Mouse (Mus musculus): Measurements from ENCODE around the gene Rab25. TPM values are rescaled to one million over a fixed set of nuclear protein-coding genes. Genes with fewer than 3 reads are reported as not detected.

Gene Rab25
- polyA plus RNA-seq, 1 experiment from 2014 or later, result not detected

DNA sequence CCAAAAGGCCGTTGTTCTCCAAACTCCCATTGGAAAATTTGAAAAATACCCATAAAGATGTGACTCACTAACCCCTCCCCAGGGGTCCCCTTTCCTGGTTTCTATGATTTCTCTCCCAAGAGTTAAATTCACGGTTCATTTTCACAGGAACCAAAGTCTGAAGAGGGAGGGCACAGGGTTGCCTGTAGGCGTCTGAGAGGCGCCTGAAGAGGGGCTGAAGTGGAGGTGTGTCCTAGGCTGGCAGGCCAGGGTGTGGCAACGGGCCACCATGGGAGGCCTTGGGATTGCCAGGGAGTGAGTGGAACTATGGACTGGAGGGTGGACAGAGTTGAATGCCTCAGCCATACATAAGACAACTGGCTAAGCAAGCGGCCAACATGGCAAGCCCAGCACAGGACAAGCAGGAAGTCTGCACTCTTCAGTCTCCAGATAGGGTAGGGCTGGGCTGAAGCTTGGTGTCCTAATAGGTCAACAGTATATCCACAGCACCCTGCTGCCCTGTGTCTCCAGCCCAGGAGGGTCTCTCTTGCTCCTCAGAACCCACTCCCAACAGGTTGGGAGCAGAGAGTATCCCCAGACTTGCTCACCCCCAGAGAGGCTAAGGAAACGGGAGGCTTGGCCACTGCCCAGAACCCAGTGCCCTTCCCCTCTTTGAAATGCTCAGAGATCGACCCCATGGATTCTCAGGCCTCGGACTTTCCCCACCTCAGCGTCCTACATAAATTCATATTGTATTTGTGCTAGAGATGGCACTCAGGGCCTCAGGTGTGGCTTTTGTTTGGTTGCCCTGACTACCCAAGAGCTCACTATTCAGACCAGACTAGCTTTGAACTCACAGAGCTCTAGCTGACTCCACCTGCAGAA lies 33.6 kb downstream of the Rab25 start:
- no peak overlapping the region for H3K9ac ChIP-seq (ENCODE audit: low read length)
- ATAC-seq, result no peak
- H3K4me3 ChIP-seq (ENCODE audit: low read depth, low read length), result no peak overlapping the region
- H3K27ac ChIP-seq (ENCODE audit: low read depth, low read length), result no peak overlapping the region
- H3K36me3 ChIP-seq (ENCODE audit: control insufficient read depth, insufficient read depth, low read length), result no peaks in the 10 kb centered on the region
- peaks cover 12% of the 10 kb centered on the region for H3K4me1 ChIP-seq (ENCODE audit: control insufficient read depth, insufficient read depth, low read length)
- DNase-seq (ENCODE audit: low spot score), result no peak
- no peak overlapping the region for H3K4me2 ChIP-seq (ENCODE audit: low read length)
- 77% methylated on average over 10 of the region's 10 CpGs for WGBS
- no peaks in the 10 kb centered on the region for H3K27me3 ChIP-seq (replicated peaks; ENCODE audit: control insufficient read depth, insufficient read depth, low read length)
- H3K9me3 ChIP-seq (replicated peaks; ENCODE audit: control insufficient read depth, low read length), result no peaks in the 10 kb centered on the region

DNA sequence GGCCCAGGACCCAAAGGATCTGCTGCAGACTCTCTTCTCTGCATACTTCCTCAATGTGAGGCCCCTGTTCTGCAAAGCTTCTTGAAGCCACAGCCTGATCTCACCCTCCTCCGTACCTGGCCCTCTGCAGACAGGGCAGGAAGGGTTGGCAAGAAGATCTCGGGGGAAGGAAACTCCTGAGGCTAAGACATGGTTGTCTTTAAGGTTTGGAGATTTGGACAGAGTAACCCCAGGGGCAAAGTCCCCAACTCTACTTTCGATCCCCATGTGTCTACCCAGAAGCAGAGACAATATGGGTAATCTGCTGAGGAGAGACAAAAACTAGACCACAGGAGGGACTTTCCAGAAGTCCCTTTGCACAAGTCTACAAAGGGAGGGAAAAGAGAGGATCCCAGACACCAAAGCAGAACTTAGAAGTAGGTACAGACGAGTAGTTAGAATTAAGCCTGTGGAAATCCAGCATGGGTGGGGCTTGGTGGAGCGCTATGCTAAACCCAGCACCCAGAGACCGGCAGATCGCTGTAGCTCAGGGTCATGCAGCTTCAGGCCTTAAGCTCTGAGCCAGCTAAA lies 34.5 kb downstream of the Rab25 start:
- Histone ChIP-seq H3K4me1 (ENCODE audit: control insufficient read depth, insufficient read depth, low read length) (peaks cover 12% of the 10 kb centered on the region), H3K4me3 (ENCODE audit: low read depth, low read length) (no peak overlapping the region), H3K27ac (ENCODE audit: low read depth, low read length) (no peak overlapping the region), H3K27me3 (replicated peaks; ENCODE audit: control insufficient read depth, insufficient read depth, low read length) (no peaks in the 10 kb centered on the region), H3K4me2 (ENCODE audit: low read length) (no peak overlapping the region), H3K9me3 (replicated peaks; ENCODE audit: control insufficient read depth, low read length) (no peaks in the 10 kb centered on the region), H3K9ac (ENCODE audit: low read length) (no peak overlapping the region), H3K36me3 (ENCODE audit: control insufficient read depth, insufficient read depth, low read length) (no peaks in the 10 kb centered on the region)
- ATAC-seq (no peak), DNase-seq (ENCODE audit: low spot score) (no peak)
- 87% methylated on average over 7 of the region's 7 CpGs for WGBS

- no peaks in the 10 kb centered on the region for H3K27me3 ChIP-seq (replicated peaks; ENCODE audit: control insufficient read depth, insufficient read depth, low read length)
- no peaks in the 10 kb centered on the region for H3K36me3 ChIP-seq (ENCODE audit: control insufficient read depth, insufficient read depth, low read length)
- 0 out of 2 replicates have a peak overlapping the region, but pooled peaks have one; percentile 9 for H3K27ac ChIP-seq (ENCODE audit: low read depth, low read length)
- ATAC-seq, result no peak
- peak overlapping the region; percentile 14; the same call in 1 of the 2 replicates for H3K4me2 ChIP-seq (ENCODE audit: low read length)
- H3K4me1 ChIP-seq (ENCODE audit: control insufficient read depth, insufficient read depth, low read length), result peaks cover 12% of the 10 kb centered on the region
- 37% methylated on average over 15 of the region's 15 CpGs for WGBS
- no peaks in the 10 kb centered on the region for H3K9me3 ChIP-seq (replicated peaks; ENCODE audit: control insufficient read depth, low read length)
- H3K9ac ChIP-seq (ENCODE audit: low read length), result no peak overlapping the region; the same call in 1 of the 2 replicates
- DNase-seq (ENCODE audit: low spot score), result no peak
- no peak overlapping the region for H3K4me3 ChIP-seq (ENCODE audit: low read depth, low read length)
Observed at GRCm38 (mm10) chr3:88512896-88513545, 35.1 kb downstream of the Rab25 start.

GRCm38 (mm10) chr3:88512141-88512895 lies 35.8 kb downstream of the Rab25 start:
- Histone ChIP-seq H3K9ac (ENCODE audit: low read length) (no peak overlapping the region; the same call in 1 of the 2 replicates), H3K27ac (ENCODE audit: low read depth, low read length) (0 out of 2 replicates have a peak overlapping the region, but pooled peaks have one; percentile 9), H3K27me3 (replicated peaks; ENCODE audit: control insufficient read depth, insufficient read depth, low read length) (no peaks in the 10 kb centered on the region), H3K36me3 (ENCODE audit: control insufficient read depth, insufficient read depth, low read length) (no peaks in the 10 kb centered on the region), H3K9me3 (replicated peaks; ENCODE audit: control insufficient read depth, low read length) (no peaks in the 10 kb centered on the region), H3K4me2 (ENCODE audit: low read length) (peak overlapping the region; percentile 14; the same call in 1 of the 2 replicates), H3K4me1 (ENCODE audit: control insufficient read depth, insufficient read depth, low read length) (peaks cover 12% of the 10 kb centered on the region), H3K4me3 (ENCODE audit: low read depth, low read length) (no peak overlapping the region)
- no peak for DNase-seq (ENCODE audit: low spot score)
- 37% methylated on average over 6 of the region's 6 CpGs for WGBS
- ATAC-seq, result no peak

DNA sequence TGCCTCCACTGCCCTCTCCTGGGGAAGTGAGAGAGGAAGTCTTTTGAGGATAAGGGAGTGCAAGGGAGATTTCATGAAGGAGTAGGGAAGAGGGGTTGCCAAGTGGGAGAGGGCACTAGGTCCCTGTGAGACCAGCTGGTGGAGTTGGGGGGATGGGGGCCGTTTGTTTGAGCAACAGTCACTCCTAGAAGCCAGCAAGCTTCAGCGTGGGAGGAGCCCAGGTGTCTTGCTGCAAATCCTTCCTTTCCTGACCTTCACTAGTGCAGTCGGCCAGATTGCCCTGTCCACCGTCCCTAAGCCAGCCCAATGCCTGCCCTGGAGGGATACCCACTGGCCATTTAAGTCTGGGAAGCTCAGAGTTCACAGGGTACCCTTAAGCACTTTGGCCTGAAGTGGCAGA lies 36.5 kb downstream of the Rab25 start:
- Histone ChIP-seq H3K27ac (ENCODE audit: low read depth, low read length) (no peak overlapping the region), H3K4me2 (ENCODE audit: low read length) (no peak overlapping the region), H3K4me3 (ENCODE audit: low read depth, low read length) (no peak overlapping the region), H3K4me1 (ENCODE audit: control insufficient read depth, insufficient read depth, low read length) (peaks cover 12% of the 10 kb centered on the region), H3K9me3 (replicated peaks; ENCODE audit: control insufficient read depth, low read length) (no peaks in the 10 kb centered on the region), H3K9ac (ENCODE audit: low read length) (no peak overlapping the region), H3K27me3 (replicated peaks; ENCODE audit: control insufficient read depth, insufficient read depth, low read length) (no peaks in the 10 kb centered on the region), H3K36me3 (ENCODE audit: control insufficient read depth, insufficient read depth, low read length) (no peaks in the 10 kb centered on the region)
- no peak for ATAC-seq
- DNase-seq (ENCODE audit: low spot score), result no peak
- 67% methylated on average over 4 of the region's 4 CpGs for whole genome bisulfite sequencing

- DNase-seq (ENCODE audit: low spot score) (no peak), ATAC-seq (peak; percentile 25)
- Histone ChIP-seq H3K4me3 (ENCODE audit: low read depth, low read length) (peak overlapping the region; percentile 32), H3K36me3 (ENCODE audit: control insufficient read depth, insufficient read depth, low read length) (no peaks in the 10 kb centered on the region), H3K9me3 (replicated peaks; ENCODE audit: control insufficient read depth, low read length) (no peaks in the 10 kb centered on the region), H3K27ac (ENCODE audit: low read depth, low read length) (peak overlapping the region; percentile 91; the same call in 1 of the 2 replicates), H3K4me1 (ENCODE audit: control insufficient read depth, insufficient read depth, low read length) (peaks cover 12% of the 10 kb centered on the region), H3K4me2 (ENCODE audit: low read length) (peak overlapping the region; percentile 61), H3K27me3 (replicated peaks; ENCODE audit: control insufficient read depth, insufficient read depth, low read length) (no peaks in the 10 kb centered on the region), H3K9ac (ENCODE audit: low read length) (peak overlapping the region; percentile 62; the same call in 1 of the 2 replicates)
- WGBS, result 48% methylated on average over 13 of the region's 13 CpGs
Observed at GRCm38 (mm10) chr3:88510421-88511289, 37.4 kb downstream of the Rab25 start.

DNA sequence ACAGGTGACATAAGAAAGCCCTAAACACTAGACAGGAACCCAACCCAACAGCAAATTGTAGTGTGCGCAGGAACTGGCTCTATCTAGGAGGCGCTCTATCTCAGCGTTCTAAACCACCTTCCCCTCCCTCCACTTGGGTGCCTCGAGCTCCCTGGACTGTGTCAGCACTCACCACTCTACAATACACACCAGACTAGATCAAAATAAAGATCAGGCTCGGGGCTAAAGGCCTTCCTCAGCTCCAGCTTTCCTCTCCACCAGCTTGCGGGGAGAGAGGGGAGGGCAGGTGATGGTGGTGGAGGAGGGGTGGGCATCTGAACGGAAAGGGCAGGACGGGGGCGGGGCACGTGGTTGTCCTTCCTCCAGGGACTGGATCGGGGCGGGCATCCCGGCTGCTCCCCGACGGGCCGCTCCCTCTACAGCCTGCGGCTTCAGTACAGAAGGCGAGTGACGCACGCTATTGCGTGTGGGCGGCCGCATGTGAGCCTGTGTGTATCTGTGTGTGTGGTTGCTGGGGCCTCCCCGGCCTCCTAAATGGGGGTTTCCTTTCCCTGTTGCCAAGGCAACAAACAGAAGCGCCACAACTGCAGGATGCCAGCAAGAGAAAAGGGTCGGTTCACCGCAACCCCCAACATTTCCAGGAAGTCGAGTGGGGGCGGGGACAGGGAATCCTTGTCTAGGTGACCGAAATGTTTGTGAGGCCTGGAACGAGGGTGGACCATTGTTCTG lies 38.2 kb downstream of the Rab25 start, which contains the start of gene Lmna:
Lmna (minus strand) TSS at position 265 of the 729 bp plus-strand sequence.
- Histone ChIP-seq H3K27ac (ENCODE audit: low read depth, low read length) (peak within 1 kb of the TSS; percentile 91), H3K4me1 (ENCODE audit: control insufficient read depth, insufficient read depth, low read length) (peaks cover 12% of the 10 kb centered on the region), H3K36me3 (ENCODE audit: control insufficient read depth, insufficient read depth, low read length) (no peaks in the 10 kb centered on the region), H3K4me2 (ENCODE audit: low read length) (peak within 1 kb of the TSS; percentile 61), H3K9me3 (replicated peaks; ENCODE audit: control insufficient read depth, low read length) (no peaks in the 10 kb centered on the region), H3K27me3 (replicated peaks; ENCODE audit: control insufficient read depth, insufficient read depth, low read length) (no peaks in the 10 kb centered on the region), H3K9ac (ENCODE audit: low read length) (peak within 1 kb of the TSS; percentile 62), H3K4me3 (ENCODE audit: low read depth, low read length) (peak within 1 kb of the TSS; percentile 32)
- ATAC-seq (peak; percentile 98), DNase-seq (ENCODE audit: low spot score) (peak; percentile 95)
- WGBS, result under 1% methylated on average over 31 of the region's 31 CpGs
